Mouse (Mus musculus) thymus, adult 2 months (tissue): ENCODE measurements around the gene Os9. TPM values are rescaled to one million over a fixed set of nuclear protein-coding genes. Genes with fewer than 3 reads are reported as not detected.
"Not testable (repeated sequence)": the region's sequence is repeated elsewhere in the genome, so short reads cannot be mapped to it uniquely, and the experiment has no call there.

ENCODE experiments used
- DNase-seq: peaks from one replicate; pipeline ENCODE4 v3.0.0; 2021
- H3K27ac ChIP-seq: fragments of 200-500 bp; 2 replicates; pipeline ENCODE4 v1.5.1; 2012; ENCODE audit warnings: low read length, control low read depth; ENCODE audit not compliant: control insufficient read depth, insufficient read depth
- H3K27me3 ChIP-seq: fragments of 200-500 bp; 2 replicates; pipeline ENCODE4 v1.6.1; 2012; ENCODE audit warnings: mild to moderate bottlenecking, low read length, moderate library complexity, mixed read lengths; ENCODE audit not compliant: control insufficient read depth, insufficient read depth
- H3K36me3 ChIP-seq: fragments of 200-500 bp; 2 replicates; pipeline ENCODE4 v1.6.1; 2012; ENCODE audit warnings: mild to moderate bottlenecking, low read length, moderate library complexity; ENCODE audit not compliant: control insufficient read depth, insufficient read depth
- H3K4me1 ChIP-seq: fragments of 200-500 bp; replicated peaks from 2 replicates; pipeline ENCODE4 v1.6.1; 2012; ENCODE audit warnings: low read length; ENCODE audit not compliant: control insufficient read depth, insufficient read depth
- H3K4me3 ChIP-seq: fragments of 200-500 bp; 2 replicates; pipeline ENCODE4 v1.5.1; 2012; ENCODE audit warnings: mild to moderate bottlenecking, low read length, control low read depth, moderate library complexity; ENCODE audit not compliant: control insufficient read depth, insufficient read depth
- CTCF ChIP-seq: fragments of 200-500 bp; IDR thresholded peaks from 2 replicates; pipeline ENCODE4 v1.5.1; 2012; ENCODE audit warnings: mild to moderate bottlenecking, control low read depth, low read length, moderate library complexity, borderline replicate concordance; ENCODE audit not compliant: control insufficient read depth, poor library complexity, insufficient read depth; ENCODE audit errors: extremely low read depth
- POLR2A ChIP-seq: fragments of 200-500 bp; IDR thresholded peaks from 2 replicates; pipeline ENCODE4 v1.6.1; 2012; ENCODE audit warnings: mild to moderate bottlenecking, low read length, control low read depth, moderate library complexity; ENCODE audit not compliant: control insufficient read depth, poor library complexity, insufficient read depth; ENCODE audit errors: extremely low read depth
- WGBS: fragments of 180-500 bp; shearing (Covaris S2); methylation state at CpG from one replicate; pipeline ENCODE4 v1.1.7; 2018; 5-methylcytosine and 5-hydroxymethylcytosine counted together
- polyA plus RNA-seq: library from polyadenylated mRNA; depleted of rRNA; stranded (reverse); fragments of >200 nt; gene quantifications from 2 replicates; pipeline ENCODE4 v1.2.3, GENCODE M21; 2012

Os9 gene
- polyA plus RNA-seq, 1 experiment, result 106 TPM

DNA sequence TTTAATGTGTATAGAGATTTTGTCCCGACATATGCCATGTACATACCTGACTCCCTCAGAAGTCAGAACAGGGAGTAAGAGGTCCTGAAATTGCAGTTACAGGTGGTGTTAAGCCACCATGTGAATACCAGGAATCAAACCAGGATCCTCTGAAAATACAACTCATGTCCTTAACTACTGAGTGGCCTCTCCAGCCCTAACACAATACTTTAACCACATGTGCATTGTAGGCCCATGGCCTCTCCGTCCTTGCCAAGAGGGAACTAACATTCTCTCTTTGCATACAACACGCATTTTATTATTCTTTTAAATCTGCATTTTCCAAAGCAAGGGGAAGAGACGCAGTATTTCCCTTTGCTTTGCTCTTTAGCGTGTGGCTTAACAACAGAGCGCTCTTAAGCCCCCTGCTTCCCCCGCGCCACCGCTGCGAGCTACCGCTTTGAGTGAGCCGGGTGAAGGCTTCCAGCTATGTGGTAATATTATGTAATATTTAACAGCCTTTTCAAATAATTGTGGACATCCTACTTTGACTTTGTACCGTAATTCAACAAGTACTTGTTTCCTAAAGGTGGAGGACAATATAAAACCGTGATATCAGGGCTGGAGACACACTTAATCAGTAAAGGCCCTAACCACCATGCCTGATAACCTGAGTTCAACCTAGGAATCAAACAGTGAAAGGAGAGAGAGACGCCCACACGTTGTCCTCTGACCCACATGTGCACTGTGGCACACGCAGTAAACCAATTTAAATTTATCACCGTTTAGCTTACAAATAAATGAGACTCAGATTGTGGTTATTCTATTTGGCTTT, 17.6 kb upstream of the Os9 start:
- H3K27me3 ChIP-seq, result no peaks in the 10 kb centered on the region
- DNase-seq, result no peak
- peaks cover 48% of the 10 kb centered on the region for H3K4me1 ChIP-seq
- H3K36me3 ChIP-seq, result no peaks in the 10 kb centered on the region
- WGBS, result 83% methylated on average over 18 of the region's 18 CpGs
- TF ChIP-seq POLR2A, result no peak
- no peak for TF ChIP-seq CTCF
- H3K4me3 ChIP-seq, result no peak overlapping the region
- no peak overlapping the region for H3K27ac ChIP-seq

DNA sequence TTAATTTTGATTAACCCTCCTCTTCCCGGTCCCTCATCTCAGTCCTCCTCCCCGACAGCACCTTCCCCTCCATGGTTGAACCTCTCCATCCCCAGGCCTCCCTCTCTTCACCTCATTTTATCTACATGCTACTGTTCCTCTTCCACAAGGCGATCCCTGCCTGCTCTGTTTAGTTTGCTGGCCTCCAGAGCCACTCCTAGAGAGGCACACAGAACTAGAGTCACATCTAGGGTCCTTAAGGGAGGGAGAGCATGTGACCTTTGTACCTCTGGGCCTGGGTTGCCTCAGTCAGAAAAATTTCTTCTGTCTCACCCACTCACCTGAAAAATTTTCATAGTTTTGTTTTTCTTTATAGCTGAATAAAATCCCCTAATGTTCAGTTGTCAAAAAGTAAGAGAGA, 17.0 kb upstream of the Os9 start:
- TF ChIP-seq CTCF (no peak), POLR2A (no peak)
- 88% methylated on average over 3 of the region's 3 CpGs for WGBS
- DNase-seq, result no peak
- Histone ChIP-seq H3K4me1 (peaks cover 48% of the 10 kb centered on the region), H3K27me3 (no peaks in the 10 kb centered on the region), H3K36me3 (no peaks in the 10 kb centered on the region), H3K4me3 (no peak overlapping the region), H3K27ac (peak overlapping the region; percentile 60)

DNA sequence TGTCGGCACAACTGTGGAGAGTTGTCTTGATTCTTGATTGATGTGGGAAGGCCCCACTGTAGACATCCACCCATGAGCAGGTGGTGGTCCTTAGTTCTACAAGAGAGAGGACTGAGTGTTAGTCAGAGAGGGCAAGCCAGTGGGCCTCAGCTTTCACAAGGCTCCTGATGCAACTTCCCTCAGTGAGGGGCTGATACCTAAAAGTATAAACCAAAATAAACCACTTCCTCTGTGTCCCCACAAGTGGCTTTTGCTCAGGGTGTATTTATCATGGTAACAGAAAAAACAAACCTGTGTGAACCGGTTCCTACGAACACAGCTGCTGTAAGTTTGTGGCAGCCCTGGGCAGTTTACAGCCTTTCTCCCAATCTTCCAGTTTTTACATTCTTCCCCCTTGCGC, 15.6 kb upstream of the Os9 start:
- TF ChIP-seq POLR2A (no peak), CTCF (no peak)
- DNase-seq, result peak; percentile 50
- 4% methylated on average over 4 of the region's 4 CpGs for WGBS

DNA sequence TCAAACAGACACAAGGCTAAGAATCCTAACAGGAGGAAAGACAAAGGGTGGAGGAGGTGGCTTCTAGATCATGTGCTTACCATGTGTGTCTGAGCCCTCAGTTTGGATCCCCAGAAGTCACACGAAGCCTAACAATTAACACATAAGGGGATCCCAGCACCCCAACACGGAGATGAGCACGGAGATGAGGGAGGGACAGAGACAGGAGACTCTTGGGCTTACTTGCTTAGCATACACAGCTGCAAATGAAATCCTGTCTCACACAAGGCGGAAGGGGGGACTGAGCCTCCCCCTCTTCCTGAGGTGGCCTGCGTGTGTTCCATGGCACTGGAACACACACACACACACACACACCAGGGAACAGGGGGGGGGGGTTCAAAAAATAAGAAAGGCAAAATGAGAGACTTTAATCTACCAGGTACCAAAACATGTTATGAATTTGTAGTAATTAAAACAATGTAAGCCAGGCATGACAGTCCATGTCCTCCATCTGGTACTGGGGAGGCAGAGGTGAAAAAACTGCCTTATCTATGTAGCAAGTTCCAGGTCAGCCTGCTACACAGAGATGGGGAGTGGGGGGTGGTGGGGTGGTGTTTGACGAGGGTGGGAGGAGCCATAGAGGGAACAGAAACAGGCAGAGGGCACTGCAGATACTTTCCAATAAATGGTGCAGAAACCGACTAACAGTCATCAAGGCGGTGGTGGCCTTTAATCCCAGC, 14.3 kb upstream of the Os9 start:
- Histone ChIP-seq H3K27me3 (no peaks in the 10 kb centered on the region), H3K27ac (peak overlapping the region; percentile 88), H3K4me1 (peaks cover 27% of the 10 kb centered on the region), H3K36me3 (no peaks in the 10 kb centered on the region), H3K4me3 (no peak overlapping the region)
- WGBS, result 10% methylated on average over 8 of the region's 8 CpGs
- DNase-seq, result peak; percentile 66
- no peak for TF ChIP-seq CTCF
- TF ChIP-seq POLR2A, result 0 out of 2 replicates have a peak, but pooled peaks have one; percentile 33

More for the DNA sequence above, 15.6 kb upstream of the Os9 start:
- Histone ChIP-seq H3K27ac (peak overlapping the region; percentile 88), H3K4me3 (no peak overlapping the region), H3K27me3 (no peaks in the 10 kb centered on the region), H3K36me3 (no peaks in the 10 kb centered on the region), H3K4me1 (peaks cover 38% of the 10 kb centered on the region)

DNA sequence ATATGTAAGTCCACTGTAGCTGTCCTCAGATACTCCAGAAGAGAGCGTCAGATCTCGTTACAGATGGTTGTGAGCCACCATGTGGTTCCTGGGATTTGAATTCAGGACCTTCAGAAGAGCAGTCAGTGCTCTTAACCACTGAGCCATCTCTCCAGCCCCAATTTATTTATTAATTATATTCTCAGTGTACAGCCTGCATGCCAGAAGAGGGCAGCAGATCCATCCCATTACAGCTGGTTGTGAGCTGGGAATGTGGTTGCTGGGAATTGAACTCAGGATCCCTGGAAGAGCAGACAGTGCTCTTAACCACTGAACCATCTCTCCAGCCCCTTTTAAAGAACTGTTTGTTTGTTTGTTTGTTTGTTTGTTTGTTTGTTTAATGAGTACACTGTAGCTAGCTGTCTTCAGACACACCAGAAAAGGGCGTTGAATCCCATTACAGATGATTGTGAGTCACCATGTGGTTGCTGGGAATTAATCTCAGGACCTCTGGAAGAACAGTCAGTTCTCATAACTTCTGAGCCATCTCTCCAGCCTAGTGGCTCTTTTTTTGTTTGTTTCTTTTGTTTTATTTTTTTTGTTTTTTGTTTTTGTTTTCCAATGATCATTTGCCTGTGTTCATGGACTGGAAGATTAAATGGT, 13.6 kb upstream of the Os9 start:
- H3K27me3 ChIP-seq, H3K27ac ChIP-seq, H3K4me3 ChIP-seq, H3K36me3 ChIP-seq: not testable (repeated sequence)
- 94% methylated on average over 3 of the region's 3 CpGs for WGBS
- H3K4me1 ChIP-seq, result peaks cover 27% of the 10 kb centered on the region
- DNase-seq, result peak; percentile 33

DNA sequence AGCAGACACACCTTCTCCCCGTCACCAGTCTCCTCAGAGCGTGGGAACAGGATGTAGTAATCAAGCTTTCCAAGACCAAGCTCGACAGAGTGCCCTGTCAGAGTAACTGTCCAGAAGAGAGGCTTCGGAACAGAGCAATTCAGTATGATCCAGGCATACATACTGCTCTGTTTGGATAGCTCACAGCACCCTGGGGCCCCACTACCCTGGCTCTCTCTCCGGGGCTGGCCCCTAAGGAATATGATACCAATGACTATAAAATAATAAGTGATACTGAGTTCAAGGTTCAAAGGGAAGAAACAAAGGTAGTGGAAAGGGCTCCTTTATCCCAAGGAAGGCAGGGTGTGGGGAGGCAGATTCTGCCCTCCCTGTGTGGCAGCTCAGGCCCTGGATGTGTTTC, 11.5 kb upstream of the Os9 start:
- Histone ChIP-seq H3K4me1 (peaks cover 24% of the 10 kb centered on the region), H3K36me3 (no peaks in the 10 kb centered on the region), H3K27ac (no peak overlapping the region), H3K27me3 (no peaks in the 10 kb centered on the region), H3K4me3 (no peak overlapping the region)
- TF ChIP-seq POLR2A, result no peak
- TF ChIP-seq CTCF, result no peak
- WGBS, result 86% methylated on average over 5 of the region's 5 CpGs
- no peak for DNase-seq
